Comparison of ENCODE assay signal across 13 mouse cellular contexts in genomic region chr3:27210271-27210670, GRCm38 (mm10). TPM values are rescaled to one million over a fixed set of nuclear protein-coding genes. Genes with fewer than 3 reads are reported as not detected.
DNase-seq lines count a peak whose midpoint lies in the region; ATAC-seq and TF ChIP-seq lines count a peak whose summit lies in the region.
"Had no signal": no experiment of that assay in that cellular context is flagged by ENCODE, and none has a peak within 500 bp of the region (broad histone marks: within the 10 kb centered on the region; RNA-seq: fewer than 3 reads in every experiment).

No protein-coding gene starts in this region.

- no peaks in the 10 kb centered on the region for H3K9me3 ChIP-seq in embryonic facial prominence, embryonic 14.5 days (ENCODE audit: control insufficient read depth, low read length)
- H3K9me3 ChIP-seq in embryonic facial prominence, embryonic 10.5 days: 0 out of 2 replicates have a peak, but pooled peaks cover 4% of the 10 kb centered on the region
- no peaks in the 10 kb centered on the region for H3K9me3 ChIP-seq in lung, postnatal 0 days (ENCODE audit: low read length)
- no peaks in the 10 kb centered on the region for H3K9me3 ChIP-seq in forebrain, embryonic 16.5 days (ENCODE audit: control insufficient read depth, low read length)
- H3K9me3 ChIP-seq: forebrain, embryonic 15.5 days; midbrain, embryonic 12.5 days; stomach, embryonic 15.5 days had no signal

- TF ChIP-seq CTCF in lung, postnatal 0 days (IDR thresholded peaks at IDR 0.05): peak; percentile 14; the same call in 1 of the 2 replicates

- H3K27ac ChIP-seq in embryonic facial prominence, embryonic 14.5 days (replicated peaks; ENCODE audit: low read depth, low read length): no peak overlapping the region
- no peak overlapping the region for H3K27ac ChIP-seq in embryonic facial prominence, embryonic 10.5 days (replicated peaks)
- no peak overlapping the region for H3K27ac ChIP-seq in lung, postnatal 0 days (ENCODE audit: low read length)
- H3K27ac ChIP-seq in forebrain, embryonic 16.5 days (ENCODE audit: low read length): no peak overlapping the region
- H3K27ac ChIP-seq: forebrain, embryonic 15.5 days; heart, embryonic 13.5 days; midbrain, embryonic 12.5 days; stomach, embryonic 15.5 days had no signal

- H3K36me3 ChIP-seq in embryonic facial prominence, embryonic 14.5 days (ENCODE audit: control insufficient read depth, insufficient read depth, low read length): no peaks in the 10 kb centered on the region
- no peaks in the 10 kb centered on the region for H3K36me3 ChIP-seq in embryonic facial prominence, embryonic 10.5 days (replicated peaks)
- H3K36me3 ChIP-seq in lung, postnatal 0 days (ENCODE audit: insufficient read depth, low read length): no peaks in the 10 kb centered on the region
- no peaks in the 10 kb centered on the region for H3K36me3 ChIP-seq in forebrain, embryonic 16.5 days (ENCODE audit: control insufficient read depth, insufficient read depth)
- H3K36me3 ChIP-seq: forebrain, embryonic 15.5 days; midbrain, embryonic 12.5 days; stomach, embryonic 15.5 days had no signal

- ATAC-seq in embryonic facial prominence, embryonic 14.5 days (ENCODE audit: low read depth): no peak
- ATAC-seq in lung, postnatal 0 days: peak; percentile 24; the same call in 1 of the 2 replicates
- ATAC-seq in forebrain, embryonic 16.5 days: no peak

- no peak overlapping the region for H3K4me2 ChIP-seq in embryonic facial prominence, embryonic 14.5 days (ENCODE audit: low read depth, low read length)
- H3K4me2 ChIP-seq in lung, postnatal 0 days (replicated peaks; ENCODE audit: low read depth, low read length): no peak overlapping the region
- no peak overlapping the region for H3K4me2 ChIP-seq in forebrain, embryonic 16.5 days (ENCODE audit: low read length)
- H3K4me2 ChIP-seq: forebrain, embryonic 15.5 days; heart, embryonic 13.5 days; midbrain, embryonic 12.5 days; stomach, embryonic 15.5 days had no signal

- H3K9ac ChIP-seq in embryonic facial prominence, embryonic 14.5 days (ENCODE audit: low read depth, low read length): no peak overlapping the region
- no peak overlapping the region for H3K9ac ChIP-seq in lung, postnatal 0 days (replicated peaks; ENCODE audit: low read depth)
- no peak overlapping the region for H3K9ac ChIP-seq in forebrain, embryonic 16.5 days (replicated peaks; ENCODE audit: low read depth, low read length)
- H3K9ac ChIP-seq: forebrain, embryonic 15.5 days; heart, embryonic 13.5 days; midbrain, embryonic 12.5 days; stomach, embryonic 15.5 days had no signal

- H3K4me1 ChIP-seq in embryonic facial prominence, embryonic 14.5 days (ENCODE audit: control insufficient read depth, insufficient read depth, low read length): peaks cover 7% of the 10 kb centered on the region; the same call in 1 of the 2 replicates
- H3K4me1 ChIP-seq in embryonic facial prominence, embryonic 10.5 days: peaks cover 16% of the 10 kb centered on the region
- no peaks in the 10 kb centered on the region; the same call in 1 of the 2 replicates for H3K4me1 ChIP-seq in lung, postnatal 0 days (ENCODE audit: insufficient read depth, low read depth, low read length)
- H3K4me1 ChIP-seq in forebrain, embryonic 16.5 days (replicated peaks; ENCODE audit: control insufficient read depth, insufficient read depth, low read length): no peaks in the 10 kb centered on the region
- H3K4me1 ChIP-seq: forebrain, embryonic 15.5 days; midbrain, embryonic 12.5 days had no signal

- no peak overlapping the region for H3K4me3 ChIP-seq in embryonic facial prominence, embryonic 14.5 days (ENCODE audit: low read depth, low read length)
- H3K4me3 ChIP-seq in embryonic facial prominence, embryonic 10.5 days: no peak overlapping the region
- no peak overlapping the region for H3K4me3 ChIP-seq in lung, postnatal 0 days (ENCODE audit: low read depth, low read length)
- no peak overlapping the region for H3K4me3 ChIP-seq in forebrain, embryonic 16.5 days (replicated peaks; ENCODE audit: low read length)
- H3K4me3 ChIP-seq: forebrain, embryonic 15.5 days; heart, embryonic 13.5 days; midbrain, embryonic 12.5 days; stomach, embryonic 15.5 days had no signal

- WGBS in embryonic facial prominence, embryonic 14.5 days: 42% methylated on average over 7 of the region's 7 CpGs
- WGBS in embryonic facial prominence, embryonic 10.5 days: 39% methylated on average over 7 of the region's 7 CpGs
- WGBS in lung, postnatal 0 days: 57% methylated on average over 7 of the region's 7 CpGs
- WGBS in forebrain, embryonic 16.5 days: 34% methylated on average over 7 of the region's 7 CpGs

- H3K27me3 ChIP-seq in embryonic facial prominence, embryonic 14.5 days (replicated peaks; ENCODE audit: control insufficient read depth, insufficient read depth, low read length): no peaks in the 10 kb centered on the region
- no peaks in the 10 kb centered on the region for H3K27me3 ChIP-seq in embryonic facial prominence, embryonic 10.5 days (replicated peaks; ENCODE audit: low read depth, poor library complexity, severe bottlenecking)
- no peaks in the 10 kb centered on the region for H3K27me3 ChIP-seq in lung, postnatal 0 days (replicated peaks; ENCODE audit: insufficient read depth, low read length)
- no peaks in the 10 kb centered on the region for H3K27me3 ChIP-seq in forebrain, embryonic 16.5 days (replicated peaks; ENCODE audit: control insufficient read depth, insufficient read depth, low read length)
- H3K27me3 ChIP-seq: forebrain, embryonic 15.5 days; heart, embryonic 13.5 days; midbrain, embryonic 12.5 days; stomach, embryonic 15.5 days had no signal

- peak; percentile 43 for DNase-seq in embryonic facial prominence, embryonic 14.5 days (ENCODE audit: low spot score)
- no peak for DNase-seq in embryonic facial prominence, embryonic 10.5 days (ENCODE audit: low spot score)
- no peak for DNase-seq in lung, postnatal 0 days (ENCODE audit: low spot score)
- no peak for DNase-seq in lung, postnatal 14 days
- DNase-seq in c-Kit-positive CD71-negative TER-119-negative erythroid progenitor cells, embryonic 14.5 days (ENCODE audit: low read depth): peak; percentile 16
- peak; percentile 59 for DNase-seq in retina, postnatal 1 day
- DNase-seq in adrenal gland, postnatal 36 days: no peak
- DNase-seq: adrenal gland, postnatal 14 days had no signal

- TF ChIP-seq EP300 in lung, postnatal 0 days (IDR thresholded peaks at IDR 0.05): no peak

RNA-seq across cellular contexts. Expression of gene Nceh1, which starts 27.5 kb away (rescaled TPM):
- polyA plus RNA-seq in embryonic facial prominence, embryonic 14.5 days (2014; fragmentation: Nextera tagmentation; extraction: Ambion mirVana): 4.3 and 6.8 TPM in 2 replicates
- polyA plus RNA-seq in embryonic facial prominence, embryonic 10.5 days (2016; fragmentation: Nextera tagmentation; extraction: Ambion mirVana): 4.2 and 4.6 TPM in 2 replicates
- 52.2 and 55.6 TPM in 2 replicates for polyA plus RNA-seq in lung, postnatal 0 days (2015; fragmentation: Nextera tagmentation; extraction: Ambion mirVana)
- 100 to 1,000 TPM in 1 of 2 experiments, 10 to 100 TPM in 1; 91.9 to 225 TPM for total RNA-seq in adrenal gland, postnatal 36 days (2021)
- polyA plus RNA-seq in forebrain, embryonic 16.5 days (2015; fragmentation: Nextera tagmentation; extraction: Ambion mirVana): 6.7 and 8.5 TPM in 2 replicates

RNA-seq across cellular contexts. Expression of gene Ect2, which starts 56.6 kb away (rescaled TPM):
- 35.6 and 40.5 TPM in 2 replicates for polyA plus RNA-seq in embryonic facial prominence, embryonic 14.5 days (2014; fragmentation: Nextera tagmentation; extraction: Ambion mirVana)
- polyA plus RNA-seq in embryonic facial prominence, embryonic 10.5 days (2016; fragmentation: Nextera tagmentation; extraction: Ambion mirVana): 82.4 and 85.0 TPM in 2 replicates
- polyA plus RNA-seq in lung, postnatal 0 days (2015; fragmentation: Nextera tagmentation; extraction: Ambion mirVana): 4.6 and 6.7 TPM in 2 replicates
- 1 to 10 TPM; 6.2 to 7.5 TPM for total RNA-seq in adrenal gland, postnatal 36 days (2021)
- polyA plus RNA-seq in forebrain, embryonic 16.5 days (2015; fragmentation: Nextera tagmentation; extraction: Ambion mirVana): 26.2 and 37.0 TPM in 2 replicates

Comparison
In these comparisons a context has a peak if more than half of its experiments do, and no peak if none do; other contexts are left out.
1. DNase-seq: peak in embryonic facial prominence, embryonic 14.5 days (single experiment), c-Kit-positive CD71-negative TER-119-negative erythroid progenitor cells, embryonic 14.5 days (single experiment) and retina, postnatal 1 day (single experiment); none in embryonic facial prominence, embryonic 10.5 days (single experiment), lung, postnatal 0 days (single experiment), lung, postnatal 14 days (single experiment) and adrenal gland, postnatal 36 days (0 of 2).